Mouse (Mus musculus): Measurements from ENCODE around the gene Hivep3.

Hivep3 gene

DNA sequence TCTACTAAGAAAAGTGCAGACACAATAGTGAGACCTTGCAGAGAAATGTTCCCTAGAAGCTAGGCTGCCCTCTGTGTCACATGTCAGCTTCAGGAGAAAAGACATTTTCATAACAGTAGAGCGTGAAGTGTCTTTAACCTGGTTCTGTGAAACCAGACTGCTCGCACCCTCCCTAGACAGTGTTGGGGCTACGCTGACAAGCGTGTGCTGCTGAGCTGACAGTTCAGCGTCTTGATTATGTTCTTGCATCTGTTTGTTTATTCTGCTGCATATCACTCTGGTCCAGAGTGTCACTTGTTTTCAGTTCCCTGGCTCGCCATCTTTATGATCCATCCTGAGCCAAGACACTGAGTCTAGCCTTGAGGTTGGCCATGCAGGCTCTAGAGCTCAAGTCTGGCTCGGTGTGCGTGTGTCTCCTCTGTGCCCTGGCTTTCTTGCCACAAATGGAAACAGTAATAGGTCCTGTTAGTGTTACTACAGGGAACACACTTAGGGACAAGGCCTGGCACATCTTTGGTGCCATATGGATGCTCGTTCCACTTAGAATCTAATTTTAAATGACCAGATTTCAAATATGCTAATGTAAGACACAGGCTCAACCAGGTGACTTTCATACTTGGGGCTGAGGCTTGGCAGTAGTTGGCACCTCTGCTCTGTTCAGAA is 28.0 kb downstream of the Hivep3 start:
- no peak for DNase-seq

- no peak for DNase-seq
These were observed 28.6 kb downstream of the Hivep3 start for GRCm38 (mm10) chr4:119762171-119762570.

DNA sequence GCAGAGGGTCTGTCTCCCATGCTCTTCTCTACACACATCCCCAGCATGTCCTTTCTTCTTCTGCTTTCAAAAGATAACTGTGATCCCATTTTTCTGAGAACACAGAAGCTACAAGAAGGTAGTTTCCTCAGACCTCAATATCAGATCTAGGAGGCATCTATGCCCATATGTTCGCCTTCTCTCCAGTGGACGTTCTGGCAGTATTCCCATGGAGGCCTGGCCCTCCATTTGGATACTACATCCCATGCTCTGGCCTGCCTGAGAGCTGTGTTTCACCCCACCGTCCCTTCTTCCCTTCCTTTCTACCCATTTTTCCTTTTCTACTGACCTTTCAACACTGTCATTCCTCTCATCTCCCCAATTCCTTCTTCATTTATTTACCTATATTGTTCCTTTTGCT is 34.5 kb downstream of the Hivep3 start:
- DNase-seq, result no peak

- DNase-seq, result no peak
These were observed 42.3 kb downstream of the Hivep3 start for GRCm38 (mm10) chr4:119775913-119776312.

GRCm38 (mm10) chr4:119777146-119777545 is 43.6 kb downstream of the Hivep3 start:
- DNase-seq, result no peak

DNA sequence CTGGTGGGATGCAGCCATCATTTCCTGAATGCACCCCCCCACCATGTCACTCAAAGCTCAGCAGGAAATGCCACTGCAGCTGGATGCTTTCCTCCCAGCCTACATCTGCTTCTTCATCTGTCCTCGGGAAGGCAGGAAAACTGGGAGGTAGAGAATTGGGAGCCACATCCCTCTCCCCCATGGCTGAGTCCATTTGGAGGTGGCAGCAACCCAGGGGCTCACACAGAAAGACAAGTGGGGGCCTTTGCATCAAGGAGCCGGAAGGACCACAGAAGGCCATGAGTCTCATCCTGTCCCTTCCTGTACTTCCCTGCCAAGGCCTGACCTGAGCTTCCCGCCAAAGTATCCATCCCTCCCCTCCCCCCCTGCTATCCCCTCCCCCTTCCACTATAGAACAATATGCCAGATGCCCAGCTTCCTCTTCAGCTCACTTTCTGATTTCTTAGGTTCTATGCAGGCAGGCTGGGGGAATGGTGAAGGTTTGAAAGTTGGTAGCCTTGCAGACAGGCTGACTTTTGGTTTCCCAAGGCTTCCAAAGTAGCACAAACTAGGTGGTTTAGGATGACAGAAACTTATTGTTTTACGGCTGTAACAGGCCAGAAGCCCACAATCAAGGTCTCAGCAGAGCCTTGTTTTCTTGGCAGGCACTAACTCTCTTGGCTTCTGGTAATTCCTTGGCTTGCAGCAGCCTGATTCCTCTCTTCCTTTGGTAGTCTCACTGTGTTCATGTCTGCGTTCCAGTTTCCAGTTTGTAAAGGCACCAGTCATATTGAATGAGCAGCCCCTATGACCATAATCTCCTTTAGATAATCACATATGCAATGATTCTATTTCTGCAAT is 46.2 kb downstream of the Hivep3 start:
- no peak for DNase-seq

- no peak for DNase-seq
These were observed 47.3 kb downstream of the Hivep3 start for GRCm38 (mm10) chr4:119780881-119781280.

- no peak for DNase-seq
These were observed 51.4 kb downstream of the Hivep3 start for GRCm38 (mm10) chr4:119784959-119785358.

DNA sequence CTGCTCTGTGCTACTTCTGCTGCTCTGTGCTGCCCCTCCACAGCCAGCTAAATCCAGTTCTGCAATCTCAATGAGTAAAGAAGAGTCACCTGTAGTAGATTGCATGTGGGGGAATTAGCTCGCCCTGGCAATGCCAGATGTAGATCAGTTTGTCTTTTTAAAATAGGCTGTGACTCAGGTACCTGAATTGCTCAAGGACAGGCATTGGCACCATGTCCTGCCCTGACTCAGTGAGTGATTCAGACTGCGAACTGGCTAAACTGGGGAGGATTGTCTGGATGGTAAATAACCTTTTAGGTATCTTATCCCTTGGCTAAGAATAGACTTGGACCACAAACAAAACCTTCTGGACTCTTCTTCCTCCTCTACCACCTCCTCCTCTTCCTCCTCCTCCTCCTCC is 52.7 kb downstream of the Hivep3 start:
- no peak for DNase-seq

DNA sequence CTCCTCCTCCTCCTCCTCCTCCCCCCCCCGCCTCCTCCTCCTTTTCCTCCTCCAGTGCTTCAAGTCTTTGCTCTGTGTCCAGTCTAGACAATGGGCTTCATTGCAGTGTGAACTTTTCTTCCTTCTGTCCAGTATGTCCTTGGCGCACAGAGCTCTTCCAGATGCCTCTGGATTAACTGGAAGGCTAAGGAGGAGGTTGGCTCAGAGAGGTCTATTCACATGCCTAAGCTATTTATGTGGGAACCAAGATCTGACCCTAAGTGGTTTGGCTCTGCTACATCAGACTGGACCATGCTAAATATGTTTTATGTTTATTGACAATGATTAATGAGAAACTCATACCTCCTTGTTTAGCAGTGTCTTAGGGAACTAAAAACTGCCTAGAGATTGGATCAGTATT is 53.1 kb downstream of the Hivep3 start:
- no peak for DNase-seq

DNA sequence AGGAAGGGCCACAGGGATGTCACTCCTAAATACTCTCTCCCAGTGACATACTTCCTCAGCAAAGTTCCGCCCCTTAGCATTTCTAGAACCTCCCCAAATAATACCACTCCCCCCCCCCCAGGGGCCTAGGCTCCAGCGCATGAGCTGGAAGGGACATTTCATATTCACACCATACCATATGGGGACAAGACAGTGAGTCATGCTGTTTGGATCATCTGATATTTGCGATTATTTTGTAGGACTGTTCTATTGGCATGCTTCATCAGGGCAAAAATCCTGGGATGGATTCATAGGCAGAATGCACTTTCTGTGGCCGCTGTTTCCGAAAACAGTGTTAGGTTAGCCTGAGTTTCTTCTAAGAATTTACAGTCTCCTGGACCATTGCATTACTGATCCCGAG is 55.2 kb downstream of the Hivep3 start:
- DNase-seq, result no peak

DNA sequence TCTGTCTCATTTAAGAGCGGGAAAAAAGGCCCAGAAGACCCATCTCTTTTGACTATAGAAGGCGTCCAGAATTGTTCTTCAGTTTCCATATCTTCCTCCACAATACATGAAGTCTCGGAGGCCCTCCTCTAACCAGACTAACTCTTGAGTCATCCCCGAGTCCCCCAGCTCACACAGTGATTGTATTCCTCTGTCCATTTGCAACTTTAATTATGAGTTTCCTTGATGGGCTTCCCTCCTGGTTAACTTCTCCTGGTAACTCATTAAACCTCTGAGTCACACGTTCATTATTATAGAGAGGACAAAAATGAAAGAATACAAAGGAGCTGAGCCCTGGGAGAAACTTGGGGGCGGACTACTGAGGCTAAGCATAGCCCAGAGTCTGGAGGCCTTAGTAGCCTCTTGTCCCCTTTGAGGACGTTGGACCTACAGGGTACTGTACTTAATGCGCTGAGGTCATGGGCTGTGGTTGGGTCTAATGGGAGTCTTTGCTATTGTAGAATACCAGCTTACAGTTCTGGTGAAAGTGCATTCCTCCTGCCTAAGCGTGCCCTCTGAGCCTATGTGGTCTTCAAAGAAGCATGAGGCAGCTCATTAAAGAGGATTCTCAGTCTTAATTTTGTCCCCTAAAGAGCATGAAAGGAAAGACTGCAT is 56.0 kb downstream of the Hivep3 start:
- no peak for DNase-seq

DNA sequence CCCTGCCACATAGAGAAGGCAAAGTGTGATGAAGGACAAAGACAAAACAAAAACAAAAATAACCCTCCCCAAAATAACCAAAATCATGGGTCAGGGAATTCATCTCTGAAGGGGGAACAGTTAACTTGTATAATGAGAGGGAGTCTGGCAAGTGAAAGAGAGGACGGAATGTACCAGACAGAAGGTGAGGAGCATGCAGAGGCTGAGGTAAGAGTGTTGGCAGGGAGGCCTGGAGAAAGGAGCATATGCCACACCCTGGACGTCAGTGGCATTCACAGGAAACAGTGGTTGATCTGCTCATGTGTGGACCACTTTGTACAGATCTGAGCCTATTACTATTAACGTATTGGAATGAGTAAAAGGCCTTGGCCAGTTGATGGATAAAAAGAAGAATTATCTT is 65.3 kb downstream of the Hivep3 start:
- DNase-seq, result no peak

GRCm38 (mm10) chr4:119806556-119806955 is 73.0 kb downstream of the Hivep3 start:
- no peak for DNase-seq

GRCm38 (mm10) chr4:119807359-119807758 is 73.8 kb downstream of the Hivep3 start:
- DNase-seq, result no peak

DNA sequence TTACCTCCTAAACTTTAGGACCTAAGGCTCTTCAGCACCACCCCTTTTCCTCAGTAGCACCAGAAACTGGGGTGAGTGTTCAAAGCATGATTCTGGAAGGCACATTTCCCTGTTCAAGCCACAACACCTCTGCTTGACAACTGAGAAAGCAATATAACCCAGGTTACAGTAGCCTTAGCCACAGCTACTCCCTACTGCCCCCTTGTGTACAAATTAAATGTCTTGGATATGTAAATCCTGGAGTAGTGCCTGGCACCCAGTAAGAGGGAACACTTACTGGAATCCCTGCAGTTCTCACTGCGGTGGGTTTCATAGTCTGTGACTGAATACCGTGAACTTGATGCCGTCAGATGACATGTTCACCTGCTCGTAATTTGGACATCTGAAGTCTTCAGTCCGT is 75.7 kb downstream of the Hivep3 start:
- DNase-seq, result no peak

DNA sequence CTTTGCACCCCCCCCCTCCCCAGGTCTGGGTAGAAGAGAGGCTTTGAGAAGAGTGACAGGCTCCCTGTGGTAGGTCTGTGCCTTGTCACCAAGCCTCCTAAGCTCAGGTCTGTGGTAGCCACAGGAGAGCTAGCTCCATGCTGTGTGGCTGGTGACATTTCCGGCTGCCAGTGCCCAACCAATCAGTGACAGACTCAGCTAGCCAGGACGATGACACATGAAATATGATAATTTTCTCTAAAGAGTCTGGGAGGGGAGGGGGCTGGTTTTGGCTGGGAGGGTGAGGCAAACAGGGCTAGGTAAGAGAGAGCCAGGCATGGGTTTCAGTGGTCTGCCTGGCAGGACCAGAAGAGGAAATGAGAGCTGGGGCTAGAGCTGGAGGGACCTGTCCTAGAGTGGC is 79.2 kb downstream of the Hivep3 start:
- DNase-seq, result peak; percentile 48

GRCm38 (mm10) chr4:119813500-119814184 is 80.1 kb downstream of the Hivep3 start:
- DNase-seq, result no peak

DNA sequence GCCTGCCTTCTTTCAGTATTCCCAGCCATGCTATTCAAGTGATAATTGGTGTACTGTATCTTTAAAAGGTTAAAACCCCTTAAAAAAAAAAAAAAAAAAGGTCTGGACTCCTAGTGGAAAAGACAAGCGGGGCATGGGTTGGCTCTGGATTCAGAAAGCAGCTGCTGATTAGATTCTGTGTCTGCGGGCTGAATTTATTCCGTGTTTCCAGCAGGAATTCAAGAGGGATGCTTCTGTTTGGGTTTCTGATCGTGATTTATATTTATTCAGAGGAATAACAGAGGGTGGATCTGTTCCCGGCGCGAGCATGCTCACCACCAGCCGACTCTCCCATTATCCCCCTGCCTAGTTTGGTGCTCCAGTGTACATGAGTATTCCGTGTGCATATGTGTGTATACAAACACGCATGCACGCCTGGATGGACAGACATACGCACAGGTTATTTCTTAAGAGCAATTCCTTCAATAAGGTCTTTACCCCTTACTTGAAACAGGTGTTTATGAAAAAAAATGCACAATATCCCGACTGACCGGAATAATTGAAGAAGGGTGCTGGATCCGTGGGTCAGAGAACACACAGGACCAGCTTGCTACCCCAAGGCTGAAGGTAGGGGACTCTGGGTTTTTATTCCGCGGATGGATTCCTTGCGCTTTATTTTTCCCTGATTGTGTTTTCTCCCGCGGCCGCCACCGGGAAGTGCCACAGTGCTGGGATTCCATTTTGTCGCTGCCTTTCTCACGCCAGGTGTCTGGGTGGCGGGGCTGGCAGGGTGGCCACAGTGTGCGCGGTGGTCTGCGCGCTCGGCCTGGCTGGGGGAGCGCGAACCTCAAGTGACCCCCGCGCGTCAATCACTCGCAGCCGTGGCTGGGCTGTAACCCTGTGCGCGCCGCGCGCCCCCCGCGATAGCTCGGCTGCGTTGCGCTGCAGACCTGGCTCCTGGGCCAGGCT is 80.9 kb downstream of the Hivep3 start:
- DNase-seq, result peak; percentile 16

DNA sequence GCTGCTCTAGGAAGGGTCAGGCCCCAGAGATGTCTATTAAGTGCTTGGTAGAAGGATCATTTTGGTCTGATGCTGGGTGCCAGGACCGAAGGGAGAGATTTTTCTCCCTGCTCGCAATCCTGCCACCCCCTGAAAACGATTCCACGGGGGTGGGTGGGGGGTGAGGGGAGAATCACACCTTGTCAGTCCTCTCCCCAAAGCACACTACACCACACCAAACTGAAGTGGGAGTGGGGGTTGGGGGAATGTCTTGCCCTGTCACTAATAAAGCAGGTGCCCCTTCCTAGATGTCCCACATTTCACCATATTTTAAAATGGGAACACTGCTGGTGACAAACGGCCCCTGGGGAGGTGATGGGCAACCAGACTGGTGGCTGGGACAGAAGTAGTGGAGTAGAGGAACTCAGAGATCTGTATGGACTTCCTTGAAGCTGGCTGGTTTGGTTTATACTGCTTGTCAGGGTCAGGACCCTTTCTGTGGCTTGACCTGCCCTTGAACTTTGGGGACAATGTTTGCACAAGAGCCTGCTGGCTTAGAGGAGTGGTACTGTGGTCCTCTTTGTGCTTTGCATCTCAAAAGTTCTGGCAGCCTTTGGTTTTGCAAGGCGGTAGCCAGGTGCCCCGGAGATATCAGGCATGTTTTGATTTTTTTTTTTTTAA is 81.7 kb downstream of the Hivep3 start:
- no peak for DNase-seq

DNA sequence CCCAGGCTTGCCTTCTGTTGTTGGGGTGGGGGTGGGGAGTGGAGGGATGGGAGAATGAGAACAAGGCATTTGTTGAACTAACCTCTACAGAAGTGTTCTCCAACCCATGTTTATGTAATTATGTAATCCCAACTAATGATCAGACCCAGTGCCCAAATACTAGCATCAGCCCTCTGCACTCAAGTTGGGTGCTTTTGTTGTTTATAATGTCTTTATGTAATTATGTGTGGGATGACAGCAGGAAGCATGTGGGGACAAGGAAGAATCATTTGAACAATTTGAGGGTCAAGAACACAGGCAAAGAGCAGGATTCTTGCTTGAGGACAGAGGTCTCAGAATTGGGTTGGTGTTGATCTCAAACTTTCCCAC is 82.2 kb downstream of the Hivep3 start:
- no peak for DNase-seq
